In the genomic region with DNA sequence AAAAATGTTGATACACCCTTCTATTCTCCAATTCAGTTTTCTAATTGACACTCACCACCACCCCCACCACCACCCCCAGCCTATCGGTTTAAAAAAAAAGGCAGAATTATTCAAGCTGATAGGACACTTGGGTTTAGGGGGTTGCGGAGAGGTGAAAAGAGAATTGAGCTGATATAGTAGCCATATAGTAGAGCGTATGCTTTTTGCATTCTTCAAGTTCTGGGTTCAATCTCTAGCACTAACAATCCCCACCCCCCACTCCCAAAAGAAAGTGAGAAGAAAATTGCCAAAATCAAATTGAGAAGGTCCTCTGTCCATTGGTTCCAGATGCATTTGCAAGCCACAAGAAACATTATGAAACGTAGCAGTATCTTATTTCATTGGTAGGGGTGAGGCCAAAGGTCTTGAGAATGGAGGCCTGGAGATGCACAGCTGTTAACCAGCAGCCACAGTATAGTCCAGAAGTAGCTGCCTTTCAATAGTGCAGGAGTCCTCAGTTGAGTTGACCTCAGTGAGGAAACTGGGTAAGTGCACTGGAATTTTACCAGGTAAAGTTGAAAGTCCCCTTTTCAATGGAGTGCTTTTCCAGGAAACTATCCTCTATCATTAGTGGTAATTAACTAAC, we compare ENCODE assay signal across 8 mouse cellular contexts. TPM values are rescaled to one million over a fixed set of nuclear protein-coding genes. Genes with fewer than 3 reads are reported as not detected.
A peak's percentile ranks its signal among the peaks of the same experiment; 100 is the strongest.
DNase-seq lines count a peak whose midpoint lies in the region; ATAC-seq and TF ChIP-seq lines count a peak whose summit lies in the region.

No protein-coding gene starts in this region.

- H3K4me2 ChIP-seq in neural tube, embryonic 11.5 days (ENCODE audit: low read depth): peak overlapping the region; percentile 72
- peak overlapping the region; percentile 79 for H3K4me2 ChIP-seq in limb, embryonic 12.5 days
- peak overlapping the region; percentile 75 for H3K4me2 ChIP-seq in stomach, embryonic 15.5 days

- H3K36me3 ChIP-seq in neural tube, embryonic 11.5 days (ENCODE audit: control insufficient read depth, insufficient read depth, low read length): no peaks in the 10 kb centered on the region
- peaks cover 13% of the 10 kb centered on the region for H3K36me3 ChIP-seq in limb, embryonic 12.5 days
- no peaks in the 10 kb centered on the region for H3K36me3 ChIP-seq in stomach, embryonic 15.5 days

- no peak for TF ChIP-seq POLR2A in embryonic fibroblast, embryonic 13.5 days (IDR thresholded peaks at IDR 0.05; ENCODE audit: low read depth, low read length)

- H3K9me3 ChIP-seq in neural tube, embryonic 11.5 days (ENCODE audit: control insufficient read depth, low read length): no peaks in the 10 kb centered on the region
- no peaks in the 10 kb centered on the region for H3K9me3 ChIP-seq in limb, embryonic 12.5 days
- no peaks in the 10 kb centered on the region for H3K9me3 ChIP-seq in stomach, embryonic 15.5 days

- no peaks in the 10 kb centered on the region for H3K27me3 ChIP-seq in neural tube, embryonic 11.5 days (ENCODE audit: control insufficient read depth, insufficient read depth, low read length)
- no peaks in the 10 kb centered on the region for H3K27me3 ChIP-seq in limb, embryonic 12.5 days
- no peaks in the 10 kb centered on the region for H3K27me3 ChIP-seq in stomach, embryonic 15.5 days (replicated peaks)

- peak overlapping the region; percentile 94 for H3K27ac ChIP-seq in neural tube, embryonic 11.5 days (ENCODE audit: low read depth, low read length)
- peak overlapping the region; percentile 63; the same call in 1 of the 2 replicates for H3K27ac ChIP-seq in embryonic fibroblast, embryonic 13.5 days (ENCODE audit: insufficient read depth, low read length)
- peak overlapping the region; percentile 97 for H3K27ac ChIP-seq in limb, embryonic 12.5 days
- H3K27ac ChIP-seq in stomach, embryonic 15.5 days: peak overlapping the region; percentile 88; the same call in 1 of the 2 replicates

- WGBS in neural tube, embryonic 11.5 days: 17% methylated on average over 4 of the region's 4 CpGs
- 21% methylated on average over 4 of the region's 4 CpGs for WGBS in limb, embryonic 12.5 days
- 47% methylated on average over 4 of the region's 4 CpGs for WGBS in stomach, embryonic 15.5 days

- peaks cover 4% of the 10 kb centered on the region; the same call in 1 of the 2 replicates for H3K4me1 ChIP-seq in neural tube, embryonic 11.5 days (ENCODE audit: control insufficient read depth, insufficient read depth, low read length)
- 0 out of 2 replicates have a peak, but pooled peaks cover 8% of the 10 kb centered on the region for H3K4me1 ChIP-seq in embryonic fibroblast, embryonic 13.5 days (ENCODE audit: control insufficient read depth, insufficient read depth, low read length)
- peaks cover 20% of the 10 kb centered on the region for H3K4me1 ChIP-seq in limb, embryonic 12.5 days (replicated peaks)
- H3K4me1 ChIP-seq in stomach, embryonic 15.5 days: peaks cover 4% of the 10 kb centered on the region; the same call in 1 of the 2 replicates

- peak overlapping the region; percentile 86 for H3K9ac ChIP-seq in neural tube, embryonic 11.5 days (ENCODE audit: low read length)
- H3K9ac ChIP-seq in limb, embryonic 12.5 days (replicated peaks): peak overlapping the region; percentile 90; the same call in 1 of the 2 replicates
- no peak overlapping the region for H3K9ac ChIP-seq in stomach, embryonic 15.5 days

- peak overlapping the region; percentile 90 for H3K4me3 ChIP-seq in neural tube, embryonic 11.5 days (ENCODE audit: low read depth, low read length)
- peak overlapping the region; percentile 88 for H3K4me3 ChIP-seq in embryonic fibroblast, embryonic 13.5 days (ENCODE audit: insufficient read depth, low read length)
- peak overlapping the region; percentile 90 for H3K4me3 ChIP-seq in limb, embryonic 12.5 days (replicated peaks)
- peak overlapping the region; percentile 92 for H3K4me3 ChIP-seq in stomach, embryonic 15.5 days (replicated peaks)

- no peak for ATAC-seq in neural tube, embryonic 11.5 days (ENCODE audit: insufficient read depth, low FRiP score, low TSS enrichment)
- ATAC-seq in limb, embryonic 12.5 days (ENCODE audit: insufficient number of reproducible peaks, insufficient read depth, low FRiP score, low TSS enrichment, low read depth): no peak
- no peak for ATAC-seq in stomach, embryonic 15.5 days (ENCODE audit: insufficient read depth, low FRiP score, low read depth)

- no peak for DNase-seq in neural tube, embryonic 11.5 days (ENCODE audit: low spot score)
- DNase-seq in neural tube, embryonic 10.5 days (ENCODE audit: extremely low spot score, low spot score): no peak
- no peak for DNase-seq in cerebellum, adult 11 months
- no peak for DNase-seq in frontal cortex, postnatal 36 days (ENCODE audit: low spot score in 2 of 2)
- no peak for DNase-seq in layer of hippocampus, adult 8-10 months (ENCODE audit: low spot score in 2 of 2)

- no peak for TF ChIP-seq CTCF in embryonic fibroblast, embryonic 13.5 days (IDR thresholded peaks at IDR 0.05; ENCODE audit: borderline replicate concordance, insufficient read depth, low read length)

RNA-seq across cellular contexts. Expression of gene Dcaf5, which starts 0.8 kb away (rescaled TPM):
- polyA plus RNA-seq in neural tube, embryonic 11.5 days (2014; fragmentation: Nextera tagmentation; extraction: Ambion mirVana): 13.6 and 14.2 TPM in 2 replicates
- polyA plus RNA-seq in embryonic fibroblast, embryonic 13.5 days (2011; ENCODE audit: insufficient read length, low read depth, missing spikeins): 34.5 and 45.0 TPM in 2 replicates
- 18.3 and 19.0 TPM in 2 replicates for polyA plus RNA-seq in limb, embryonic 12.5 days (2016; fragmentation: Nextera tagmentation; extraction: Ambion mirVana)
- 11.2 and 11.9 TPM in 2 replicates for polyA plus RNA-seq in stomach, embryonic 15.5 days (2015; fragmentation: Nextera tagmentation; extraction: Ambion mirVana)
- total RNA-seq in layer of hippocampus, adult 8-10 months (2022): 10 to 100 TPM; 60.9 to 78.0 (median 70.8) TPM

RNA-seq across cellular contexts. Expression of gene Exd2, which starts 25.7 kb away (rescaled TPM):
- polyA plus RNA-seq in neural tube, embryonic 11.5 days (2014; fragmentation: Nextera tagmentation; extraction: Ambion mirVana): 39.2 and 42.8 TPM in 2 replicates
- 15.6 and 23.9 TPM in 2 replicates for polyA plus RNA-seq in embryonic fibroblast, embryonic 13.5 days (2011; ENCODE audit: insufficient read length, low read depth, missing spikeins)
- 35.9 and 37.7 TPM in 2 replicates for polyA plus RNA-seq in limb, embryonic 12.5 days (2016; fragmentation: Nextera tagmentation; extraction: Ambion mirVana)
- 24.9 and 28.1 TPM in 2 replicates for polyA plus RNA-seq in stomach, embryonic 15.5 days (2015; fragmentation: Nextera tagmentation; extraction: Ambion mirVana)
- 100 to 1,000 TPM in 2 of 4 experiments, 10 to 100 TPM in 2; 86.5 to 127 (median 106) TPM for total RNA-seq in layer of hippocampus, adult 8-10 months (2022)
